Mouse (Mus musculus): ENCODE results near the gene Rab11a. TPM values are rescaled to one million over a fixed set of nuclear protein-coding genes. Genes with fewer than 3 reads are reported as not detected.
"Not testable (repeated sequence)": the region's sequence is repeated elsewhere in the genome, so short reads cannot be mapped to it uniquely, and the experiment has no call there.

The Rab11a gene
- total RNA-seq, 2 experiments from 2014 or later, result 176 to 180 TPM

- no peak for DNase-seq
Observed at GRCm38 (mm10) chr9:64747735-64748134, 10.2 kb upstream of the Rab11a start.

GRCm38 (mm10) chr9:64742453-64742852, 4.9 kb upstream of the Rab11a start:
- DNase-seq, result no peak

- DNase-seq, result no peak
Observed at GRCm38 (mm10) chr9:64739001-64739400, 1.4 kb upstream of the Rab11a start.

GRCm38 (mm10) chr9:64736639-64737405, 736 bp downstream of the Rab11a start:
- peak; percentile 83 to 91 for DNase-seq

- no peak for DNase-seq
Observed at GRCm38 (mm10) chr9:64736076-64736638, 1.4 kb downstream of the Rab11a start.

DNA sequence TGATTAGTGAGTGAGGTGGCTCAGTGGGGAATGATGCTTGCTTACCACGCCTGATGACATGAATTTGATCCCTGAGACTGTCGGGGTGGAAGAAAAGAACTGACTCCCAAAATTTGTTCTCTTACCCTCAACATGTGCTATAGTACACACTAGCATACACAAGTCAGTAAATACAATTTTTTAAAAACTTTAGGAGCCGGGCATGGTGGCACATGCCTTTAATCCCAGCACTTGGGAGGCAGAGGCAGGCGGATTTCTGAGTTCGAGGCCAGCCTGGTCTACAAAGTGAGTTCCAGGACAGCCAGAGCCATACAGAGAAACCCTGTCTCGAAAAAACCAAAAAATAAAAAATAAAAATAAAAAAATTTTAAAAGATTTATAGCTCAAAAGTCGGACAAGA, 2.6 kb downstream of the Rab11a start:
- not testable (repeated sequence) for DNase-seq

- no peak for DNase-seq
Observed at GRCm38 (mm10) chr9:64734166-64734565, 3.4 kb downstream of the Rab11a start.

GRCm38 (mm10) chr9:64731029-64731560, 6.5 kb downstream of the Rab11a start:
- DNase-seq, result no peak

DNA sequence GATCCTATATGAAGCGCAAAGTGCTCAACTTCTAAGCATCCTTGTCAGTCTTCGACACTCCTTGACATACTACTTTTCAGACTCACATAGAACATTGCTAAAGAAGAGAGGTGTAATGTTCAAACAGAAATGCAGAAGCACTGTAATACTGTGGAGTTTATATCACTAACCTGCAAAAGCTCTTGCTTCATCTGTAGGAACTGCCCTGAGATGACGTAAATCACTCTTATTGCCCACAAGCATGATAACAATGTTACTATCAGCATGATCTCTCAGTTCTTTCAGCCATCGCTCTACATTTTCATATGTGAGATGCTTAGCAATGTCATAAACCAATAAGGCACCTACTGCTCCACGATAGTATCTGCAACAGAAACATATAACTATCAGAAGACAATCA, 11.1 kb downstream of the Rab11a start:
- no peak for DNase-seq

DNA sequence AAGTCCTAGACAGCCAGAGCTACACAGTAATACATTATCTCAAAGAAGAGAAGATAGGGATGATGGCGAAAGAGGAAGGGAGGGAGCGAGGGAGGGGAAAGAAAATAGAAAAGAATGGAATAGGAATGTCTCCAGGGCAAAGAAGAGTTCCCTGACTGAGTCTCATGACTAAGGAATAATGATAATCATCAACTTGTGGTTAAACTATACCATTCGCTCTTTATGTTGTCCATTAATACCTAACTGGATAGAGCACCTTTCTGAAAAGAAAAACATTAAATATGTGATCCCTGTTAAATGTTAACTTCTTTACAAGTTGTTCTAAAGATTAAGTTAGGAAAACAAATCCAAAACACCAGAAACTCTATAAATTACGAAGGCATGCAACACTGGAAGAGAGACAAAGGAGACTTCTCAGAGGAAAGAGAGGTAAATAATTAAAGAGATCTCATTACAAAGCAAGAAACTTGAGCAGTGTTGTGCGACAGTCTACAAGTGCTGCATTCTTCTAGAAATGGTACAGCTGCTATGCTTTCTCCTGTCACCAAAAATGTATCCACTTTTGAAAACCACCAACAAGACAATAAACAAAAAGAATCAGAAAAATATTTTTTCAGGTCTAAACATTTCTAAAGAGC, 17.9 kb downstream of the Rab11a start:
- no peak for DNase-seq

GRCm38 (mm10) chr9:64710291-64710690, 27.3 kb downstream of the Rab11a start:
- DNase-seq, result not testable (repeated sequence)

DNA sequence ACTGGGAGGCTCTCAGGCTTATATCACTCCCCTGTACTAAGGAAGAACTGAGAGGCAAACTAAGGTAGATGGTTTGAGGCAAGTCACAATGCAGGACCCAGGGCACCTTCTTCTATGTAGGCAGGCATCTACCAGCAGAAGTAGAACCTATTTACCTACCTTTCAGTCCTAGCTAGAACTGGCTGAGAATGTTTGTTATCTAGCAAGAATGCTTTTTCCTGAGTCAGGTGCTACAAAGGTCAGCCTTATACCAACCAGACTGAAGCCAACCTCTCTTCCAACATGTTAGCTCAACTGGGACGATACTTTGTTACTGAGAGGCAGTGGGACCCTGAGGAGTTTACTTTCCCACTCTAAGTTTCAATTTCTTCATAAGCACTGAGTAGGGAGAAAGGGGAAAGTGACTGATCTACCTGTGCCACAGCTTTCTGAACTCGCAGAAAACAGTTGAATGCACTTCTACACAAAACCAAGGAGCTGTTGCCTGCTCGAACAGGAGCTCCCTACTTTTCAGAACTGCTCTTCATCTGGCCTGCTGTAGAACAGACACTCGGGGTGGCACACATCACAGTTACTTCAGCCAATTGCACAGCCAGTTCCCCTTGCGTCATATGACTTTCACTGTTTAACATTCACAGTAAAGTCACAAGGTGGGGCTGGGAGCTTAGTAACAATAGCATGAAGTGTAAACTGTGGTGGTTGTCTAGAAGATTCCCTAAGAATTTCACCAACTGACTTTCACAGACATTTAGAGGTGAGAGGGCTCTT, 33.3 kb downstream of the Rab11a start:
- no peak for DNase-seq

DNA sequence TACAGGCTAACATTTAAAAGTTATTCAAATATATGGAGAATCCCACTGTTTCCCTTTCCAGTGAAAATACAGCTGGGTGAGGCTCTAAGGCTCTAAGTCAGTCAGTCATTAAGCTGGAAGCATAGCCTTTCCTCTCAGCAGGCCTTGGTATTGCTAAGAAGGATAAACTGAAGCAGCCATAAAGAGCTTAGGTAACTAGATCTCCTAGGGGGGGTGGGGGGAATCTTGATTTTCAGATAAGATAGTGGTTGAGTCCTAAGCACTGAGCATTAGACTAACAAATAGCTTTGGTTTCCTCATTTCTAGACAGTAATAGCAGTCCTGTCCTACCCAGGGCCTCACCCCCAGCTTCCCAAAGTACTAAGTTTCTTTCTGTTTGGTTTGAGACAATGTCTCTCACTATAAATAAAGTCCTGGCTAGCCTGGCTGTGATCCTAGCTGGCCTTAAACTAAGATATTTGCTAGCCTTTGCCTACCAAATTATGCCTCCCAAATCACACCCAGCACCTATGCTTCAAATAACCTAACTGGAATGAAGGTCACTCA, 34.1 kb downstream of the Rab11a start:
- DNase-seq, result no peak

DNA sequence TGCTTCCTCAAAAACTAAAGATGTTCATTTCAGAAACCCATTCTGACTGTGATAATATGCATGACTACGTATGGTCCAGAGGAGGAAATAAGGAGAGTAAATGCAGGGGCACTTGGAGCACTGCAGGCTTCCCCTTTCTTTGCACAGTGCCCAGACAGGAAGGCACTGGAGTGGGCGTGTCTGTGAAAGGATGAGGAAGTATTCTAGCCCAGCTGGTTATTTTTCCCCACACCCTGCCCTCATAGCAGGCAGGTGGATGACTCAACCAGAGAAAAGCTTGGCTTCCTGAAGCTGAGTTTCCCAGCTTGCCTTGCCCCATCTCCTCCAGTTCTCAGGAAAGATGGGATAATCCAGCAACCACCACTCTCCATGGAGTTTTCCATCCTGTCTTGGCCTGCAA, 34.6 kb downstream of the Rab11a start:
- peak; percentile 38 to 79 for DNase-seq

DNA sequence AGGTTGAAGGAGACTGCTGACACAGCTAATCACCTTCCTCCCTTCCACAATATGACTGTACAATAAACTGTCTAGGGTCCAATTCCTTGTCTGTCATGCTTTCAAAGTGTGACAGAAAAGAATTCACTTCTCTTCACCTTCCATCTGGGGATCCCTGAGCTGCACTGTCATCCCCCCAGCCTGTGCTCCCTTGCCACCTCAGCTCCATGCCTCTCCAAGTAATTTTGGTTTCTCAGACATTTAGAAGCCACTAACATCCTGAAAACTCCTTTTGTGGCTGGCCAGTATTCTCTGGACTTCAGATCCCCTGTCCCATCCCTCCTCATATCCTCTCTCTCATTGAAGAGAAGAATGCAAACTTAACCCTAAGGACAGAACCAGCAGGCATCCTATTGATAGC, 35.2 kb downstream of the Rab11a start:
- no peak for DNase-seq

DNA sequence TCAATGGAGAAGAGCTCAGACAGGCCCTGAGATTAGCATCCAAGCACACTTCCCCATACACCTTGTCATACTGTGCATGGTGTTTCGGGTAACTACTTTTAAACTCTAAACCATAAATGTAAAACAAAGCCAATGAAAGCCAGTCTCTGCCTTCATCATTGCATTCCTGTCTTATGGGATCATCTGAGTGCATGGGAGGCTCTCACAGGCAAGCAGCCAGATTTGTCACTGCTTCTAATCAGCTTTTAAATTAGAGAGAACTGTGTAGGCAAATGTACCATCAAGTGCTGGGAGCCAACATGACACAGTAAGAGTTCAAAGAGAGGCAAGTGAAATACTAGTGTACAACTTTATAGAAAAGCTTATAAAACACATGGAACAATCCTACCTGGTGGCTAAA, 35.9 kb downstream of the Rab11a start:
- DNase-seq, result peak; percentile 23 to 30

DNA sequence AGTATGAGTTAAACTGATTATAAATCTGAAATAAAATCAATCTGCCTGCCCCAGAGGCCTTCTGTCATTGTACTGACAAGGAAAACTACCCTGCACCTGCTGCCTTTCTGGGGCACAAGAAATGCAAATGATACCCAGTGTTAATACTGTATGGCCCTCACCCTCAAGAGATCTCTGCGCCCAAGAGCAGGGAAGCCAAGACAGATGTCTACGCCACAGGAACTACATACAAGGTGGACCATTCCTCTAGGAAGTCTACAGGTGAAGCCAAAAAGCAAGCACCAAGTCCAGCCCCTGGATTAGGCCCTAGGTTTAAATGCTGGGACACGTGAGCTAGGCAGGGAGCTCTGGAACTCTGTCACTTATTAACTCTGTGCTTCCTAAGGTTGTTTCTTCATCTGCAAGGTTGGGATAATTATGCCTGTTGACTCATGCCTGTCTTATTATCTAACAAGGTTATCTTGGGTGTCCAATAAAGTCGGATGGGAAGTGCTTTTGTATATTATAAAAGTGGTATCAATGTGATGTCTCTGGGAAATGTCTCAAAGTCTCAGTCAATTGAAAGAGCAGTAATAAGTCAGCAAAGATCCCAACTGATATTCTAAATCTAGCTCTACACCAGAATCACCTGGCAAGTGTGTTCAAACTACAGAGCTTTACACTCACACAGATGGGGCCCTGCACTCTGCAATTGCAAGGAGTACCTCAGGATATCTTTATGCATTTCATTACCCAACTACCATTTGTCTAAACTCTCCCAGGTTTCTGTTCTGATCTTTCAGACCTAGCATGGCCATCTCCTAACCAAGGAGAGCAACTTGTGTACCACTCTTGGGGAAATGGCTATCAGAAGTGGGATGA, 36.9 kb downstream of the Rab11a start:
- DNase-seq, result no peak

DNA sequence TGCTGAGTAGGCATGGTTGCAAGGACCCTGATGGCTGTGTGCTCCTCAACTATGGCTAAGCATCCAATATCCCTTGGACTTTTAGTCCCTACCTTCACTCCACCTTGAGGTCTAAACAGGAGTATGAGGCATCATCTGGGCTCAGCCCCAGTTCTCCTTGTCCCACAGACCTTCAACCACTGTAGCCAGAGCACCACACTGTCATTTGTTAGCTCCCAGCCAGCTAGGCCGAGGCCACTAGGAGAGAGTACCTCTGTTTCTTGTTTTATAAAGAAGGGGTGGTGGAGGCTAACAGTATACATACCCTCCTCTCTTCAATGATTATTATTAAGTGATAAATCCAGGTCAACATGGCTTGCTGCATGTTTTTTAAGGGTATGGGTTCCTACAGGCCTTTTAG, 39.0 kb downstream of the Rab11a start:
- no peak for DNase-seq

DNA sequence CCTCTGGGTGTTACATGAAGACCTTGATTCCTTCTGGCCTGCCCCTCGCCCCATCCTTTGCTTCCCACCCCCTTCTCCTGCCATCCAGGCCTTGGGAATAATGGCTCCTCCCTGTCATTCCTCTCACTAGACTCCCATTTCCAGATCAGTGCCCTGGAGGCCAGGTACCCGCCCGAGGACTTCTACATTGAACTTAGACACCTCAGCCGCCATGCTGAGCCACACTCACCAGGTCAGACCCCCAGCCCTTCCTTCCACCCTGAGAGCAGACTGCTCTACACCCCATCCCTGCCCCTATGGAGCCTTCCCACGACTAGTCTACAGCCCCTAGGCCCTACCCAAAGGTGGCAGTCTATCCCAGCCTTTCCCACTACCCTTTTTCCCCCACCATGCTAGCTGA, 39.9 kb downstream of the Rab11a start:
- DNase-seq, result no peak

- no peak for DNase-seq
Observed at GRCm38 (mm10) chr9:64697006-64697405, 40.6 kb downstream of the Rab11a start.

DNA sequence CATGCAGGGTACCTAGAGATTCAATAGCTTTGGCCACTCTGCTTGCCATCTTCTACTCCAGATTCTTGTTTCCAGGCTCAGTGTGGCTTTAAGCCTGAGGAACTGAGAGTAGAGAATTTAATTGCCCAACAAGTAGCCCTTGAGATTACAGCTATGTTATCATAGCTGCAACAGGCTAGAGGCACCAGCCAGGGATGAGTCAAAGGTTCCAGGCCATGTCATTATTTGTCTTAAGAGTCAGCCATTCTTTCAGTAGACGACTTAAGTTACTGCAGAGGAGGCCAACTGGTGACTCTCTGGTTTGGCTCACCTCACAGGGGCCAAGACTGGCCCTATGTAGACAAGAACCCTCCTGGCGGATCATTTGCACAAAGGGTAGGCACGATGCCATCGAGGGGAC, 41.2 kb downstream of the Rab11a start:
- DNase-seq, result peak in 1 of 2 experiments; percentile 29

Measured in heart, adult 18-20 months (tissue).